Mouse (Mus musculus) myocyte (in vitro differentiated cells): ENCODE data around the gene Ermap. TPM values are rescaled to one million over a fixed set of nuclear protein-coding genes. Genes with fewer than 3 reads are reported as not detected.
A peak's percentile ranks its signal among the peaks of the same experiment; 100 is the strongest.

Experiments used
- H3K27me3 ChIP-seq: one replicate; pipeline ENCODE4 v1.6.1; 2011; ENCODE audit not compliant: control insufficient read depth, insufficient read depth, insufficient read length
- H3K36me3 ChIP-seq: one replicate; pipeline ENCODE4 v1.6.1; 2011; ENCODE audit not compliant: control insufficient read depth, insufficient read depth
- H3K4me2 ChIP-seq: one replicate; pipeline ENCODE4 v1.6.1; 2011; ENCODE audit warnings: low read depth, control low read depth
- H3K4me3 ChIP-seq: one replicate; pipeline ENCODE4 v1.5.1; 2011; ENCODE audit warnings: mild to moderate bottlenecking, control low read depth, moderate library complexity
- H3K79me2 ChIP-seq: one replicate; pipeline ENCODE4 v1.6.1; 2011; ENCODE audit not compliant: control insufficient read depth, insufficient read depth
- H3ac ChIP-seq: one replicate; pipeline ENCODE4 v1.6.1; 2011; ENCODE audit not compliant: control insufficient read depth, insufficient read length
- CEBPB ChIP-seq: IDR thresholded peaks from 2 replicates; pipeline ENCODE4 v1.6.1; 2011; ENCODE audit warnings: mild to moderate bottlenecking, moderate library complexity; ENCODE audit not compliant: poor library complexity, insufficient read depth, severe bottlenecking
- E2F4 ChIP-seq: IDR thresholded peaks from one replicate; pipeline ENCODE4 v1.6.1; 2011; ENCODE audit warnings: mild to moderate bottlenecking, control low read depth, moderate library complexity; ENCODE audit not compliant: insufficient read depth
- MAX ChIP-seq: IDR thresholded peaks from one replicate; pipeline ENCODE4 v1.6.1; 2011; ENCODE audit warnings: low read depth, mild to moderate bottlenecking, control low read depth
- MYOD1 ChIP-seq, 3 experiments: IDR thresholded peaks; one replicate each; pipeline ENCODE4 v1.6.1; 2011; ENCODE audit warnings: control low read depth in 2 of 3, low read depth in 2 of 3, mild to moderate bottlenecking in 2 of 3, moderate library complexity in 1 of 3; ENCODE audit not compliant: insufficient read length in 2 of 3, control insufficient read depth in 1 of 3
- MYOG ChIP-seq, 3 experiments: IDR thresholded peaks; one replicate each; pipeline ENCODE4 v1.6.1; 2011; ENCODE audit warnings: control low read depth in 2 of 3, low read depth in 2 of 3, mild to moderate bottlenecking in 2 of 3; ENCODE audit not compliant: insufficient read length in 2 of 3, control insufficient read depth in 1 of 3, insufficient read depth in 1 of 3
- POLR2A ChIP-seq: IDR thresholded peaks from one replicate; pipeline ENCODE4 v1.6.1; 2011; ENCODE audit warnings: low read depth, mild to moderate bottlenecking, control low read depth, moderate library complexity; ENCODE audit not compliant: insufficient read length
- POLR2AphosphoS2 ChIP-seq: IDR thresholded peaks from one replicate; pipeline ENCODE4 v1.6.1; 2011; ENCODE audit warnings: low read depth, control low read depth; ENCODE audit not compliant: insufficient read length
- REST ChIP-seq: IDR thresholded peaks from one replicate; pipeline ENCODE4 v1.6.1; 2011; ENCODE audit warnings: mild to moderate bottlenecking, control low read depth, moderate library complexity; ENCODE audit not compliant: insufficient read depth, insufficient read length
- SRF ChIP-seq: IDR thresholded peaks from one replicate; pipeline ENCODE4 v1.6.1; 2011; ENCODE audit warnings: low read depth; ENCODE audit not compliant: control insufficient read depth, insufficient read length
- TCF12 ChIP-seq: IDR thresholded peaks from one replicate; pipeline ENCODE4 v1.6.1; 2011; ENCODE audit warnings: mild to moderate bottlenecking, control low read depth; ENCODE audit not compliant: poor library complexity, insufficient read depth, severe bottlenecking
- TCF3 ChIP-seq: IDR thresholded peaks from one replicate; pipeline ENCODE4 v1.6.1; 2011; ENCODE audit warnings: low read depth, control low read depth; ENCODE audit not compliant: insufficient read length
- USF1 ChIP-seq: IDR thresholded peaks from one replicate; pipeline ENCODE4 v1.6.1; 2011; ENCODE audit warnings: low read depth, mild to moderate bottlenecking, control low read depth, moderate library complexity
- polyA plus RNA-seq: library from polyadenylated mRNA; unstranded; fragments of >200 nt; fragmentation: generic; extraction: Trizol; gene quantifications from one replicate; pipeline ENCODE4 v1.2.1, GENCODE M21; 2012; ENCODE audit warnings: missing spikeins

Gene Ermap
- polyA plus RNA-seq, 1 experiment, result 0.13 TPM

- Histone ChIP-seq H3K4me2 (peak overlapping the region; percentile 91), H3ac (peak overlapping the region; percentile 6), H3K27me3 (no peaks in the 10 kb centered on the region), H3K79me2 (peaks cover 11% of the 10 kb centered on the region), H3K36me3 (peaks cover 1% of the 10 kb centered on the region), H3K4me3 (peak overlapping the region; percentile 51)
- TF ChIP-seq REST (no peak), POLR2A (no peak), TCF3 (no peak), CEBPB (no peak), MYOG (IDR thresholded peaks at IDR 0.05; ENCODE audit: control insufficient read depth in 1 of 3, insufficient read depth in 1 of 3, insufficient read length in 2 of 3, low read depth in 2 of 3) (no peak)
These were observed 5.9 kb upstream of the Ermap start for GRCm38 (mm10) chr4:119195582-119196320.

GRCm38 (mm10) chr4:119194909-119195581 is 5.2 kb upstream of the Ermap start, which contains the start of gene Svbp:
Gene Svbp (plus strand): TSS chr4:119195306.
- no peaks in the 10 kb centered on the region for H3K36me3 ChIP-seq
- peak within 1 kb of the TSS; percentile 51 for H3K4me3 ChIP-seq
- TF ChIP-seq MYOD1 (IDR thresholded peaks at IDR 0.05; ENCODE audit: control insufficient read depth in 1 of 3, insufficient read length in 2 of 3, low read depth in 2 of 3) (peak in 1 of 3 experiments; percentile 14), USF1 (no peak), E2F4 (no peak), REST (no peak), SRF (no peak), MAX (no peak), TCF12 (no peak), POLR2A (peak; percentile 69), TCF3 (no peak), MYOG (IDR thresholded peaks at IDR 0.05; ENCODE audit: control insufficient read depth in 1 of 3, insufficient read depth in 1 of 3, insufficient read length in 2 of 3, low read depth in 2 of 3) (peak in 1 of 3 experiments; percentile 1), CEBPB (no peak), POLR2AphosphoS2 (peak; percentile 66)
- peak within 1 kb of the TSS; percentile 91 for H3K4me2 ChIP-seq
- H3K27me3 ChIP-seq, result no peaks in the 10 kb centered on the region
- H3K79me2 ChIP-seq, result peaks cover 11% of the 10 kb centered on the region
- peak within 1 kb of the TSS; percentile 6 for H3ac ChIP-seq

- no peaks in the 10 kb centered on the region for H3K36me3 ChIP-seq
- TF ChIP-seq REST (no peak), MYOG (IDR thresholded peaks at IDR 0.05; ENCODE audit: control insufficient read depth in 1 of 3, insufficient read depth in 1 of 3, insufficient read length in 2 of 3, low read depth in 2 of 3) (no peak), TCF12 (no peak), E2F4 (no peak), POLR2A (no peak), MYOD1 (IDR thresholded peaks at IDR 0.05; ENCODE audit: control insufficient read depth in 1 of 3, insufficient read length in 2 of 3, low read depth in 2 of 3) (no peak), SRF (no peak), CEBPB (no peak), POLR2AphosphoS2 (no peak), USF1 (no peak), TCF3 (no peak), MAX (no peak)
- H3K27me3 ChIP-seq, result no peaks in the 10 kb centered on the region
These were observed 2.9 kb upstream of the Ermap start for GRCm38 (mm10) chr4:119192757-119193156.

GRCm38 (mm10) chr4:119191273-119191672 is 1.5 kb upstream of the Ermap start:
- no peak for TF ChIP-seq REST
- TF ChIP-seq MYOD1 (IDR thresholded peaks at IDR 0.05; ENCODE audit: control insufficient read depth in 1 of 3, insufficient read length in 2 of 3, low read depth in 2 of 3), result no peak
- TF ChIP-seq USF1, result no peak
- TF ChIP-seq E2F4, result no peak
- TF ChIP-seq SRF, result no peak
- no peak for TF ChIP-seq TCF12
- TF ChIP-seq CEBPB, result no peak
- TF ChIP-seq MAX, result no peak
- TF ChIP-seq MYOG (IDR thresholded peaks at IDR 0.05; ENCODE audit: control insufficient read depth in 1 of 3, insufficient read depth in 1 of 3, insufficient read length in 2 of 3, low read depth in 2 of 3), result no peak
- TF ChIP-seq POLR2A, result no peak
- no peak for TF ChIP-seq POLR2AphosphoS2
- no peak for TF ChIP-seq TCF3
- Histone ChIP-seq H3K36me3 (no peaks in the 10 kb centered on the region), H3K4me3 (no peak overlapping the region), H3K27me3 (no peaks in the 10 kb centered on the region), H3K4me2 (no peak overlapping the region), H3ac (no peak overlapping the region), H3K79me2 (peaks cover 9% of the 10 kb centered on the region)

More at GRCm38 (mm10) chr4:119192757-119193156, 2.9 kb upstream of the Ermap start:
- peaks cover 11% of the 10 kb centered on the region for H3K79me2 ChIP-seq
- H3ac ChIP-seq, result no peak overlapping the region
- H3K4me2 ChIP-seq, result no peak overlapping the region
- H3K4me3 ChIP-seq, result no peak overlapping the region
